Mouse (Mus musculus) adrenal gland, postnatal 0 days (tissue): ENCODE results near the gene Pdpn. TPM values are rescaled to one million over a fixed set of nuclear protein-coding genes. Genes with fewer than 3 reads are reported as not detected.

Experiments used
- polyA plus RNA-seq: library from polyadenylated mRNA; unstranded; fragments of >200 nt; fragmentation: Nextera tagmentation; extraction: Ambion mirVana; gene quantifications from 2 replicates; pipeline ENCODE4 v1.2.1, GENCODE M21; 2015

The Pdpn gene
- polyA plus RNA-seq, result 38.3 and 55.2 TPM in 2 replicates

GRCm38 (mm10) chr4:143299325-143300070 lies at the start of gene Pdpn:
Gene Pdpn (minus strand): TSS chr4:143299564.

Other genes starting within 250 kb of the Pdpn start
- 5.7 and 7.7 TPM in 2 replicates for gene Prdm2, start 86.6 kb downstream of the Pdpn start, polyA plus RNA-seq
- gene Lrrc38, start 50.2 kb upstream of the Pdpn start, polyA plus RNA-seq, result not detected in 2 replicates
- gene Pramel1, start 94.9 kb upstream of the Pdpn start, polyA plus RNA-seq, result not detected in 2 replicates
- gene Pramef8, start 112.9 kb upstream of the Pdpn start, polyA plus RNA-seq, result 8.7 and 14.6 TPM in 2 replicates
- gene Oog4, start 150.8 kb upstream of the Pdpn start, polyA plus RNA-seq, result not detected in 2 replicates
- not detected in 2 replicates for gene Gm13043, start 211.8 kb upstream of the Pdpn start, polyA plus RNA-seq
- not detected in 2 replicates for gene Gm13040, start 236.4 kb upstream of the Pdpn start, polyA plus RNA-seq